Mouse (Mus musculus): Measurements from ENCODE around the gene Nadk2. TPM values are rescaled to one million over a fixed set of nuclear protein-coding genes. Genes with fewer than 3 reads are reported as not detected.

Gene Nadk2
- polyA plus RNA-seq, 1 experiment from 2014 or later = 37.2 TPM

DNA sequence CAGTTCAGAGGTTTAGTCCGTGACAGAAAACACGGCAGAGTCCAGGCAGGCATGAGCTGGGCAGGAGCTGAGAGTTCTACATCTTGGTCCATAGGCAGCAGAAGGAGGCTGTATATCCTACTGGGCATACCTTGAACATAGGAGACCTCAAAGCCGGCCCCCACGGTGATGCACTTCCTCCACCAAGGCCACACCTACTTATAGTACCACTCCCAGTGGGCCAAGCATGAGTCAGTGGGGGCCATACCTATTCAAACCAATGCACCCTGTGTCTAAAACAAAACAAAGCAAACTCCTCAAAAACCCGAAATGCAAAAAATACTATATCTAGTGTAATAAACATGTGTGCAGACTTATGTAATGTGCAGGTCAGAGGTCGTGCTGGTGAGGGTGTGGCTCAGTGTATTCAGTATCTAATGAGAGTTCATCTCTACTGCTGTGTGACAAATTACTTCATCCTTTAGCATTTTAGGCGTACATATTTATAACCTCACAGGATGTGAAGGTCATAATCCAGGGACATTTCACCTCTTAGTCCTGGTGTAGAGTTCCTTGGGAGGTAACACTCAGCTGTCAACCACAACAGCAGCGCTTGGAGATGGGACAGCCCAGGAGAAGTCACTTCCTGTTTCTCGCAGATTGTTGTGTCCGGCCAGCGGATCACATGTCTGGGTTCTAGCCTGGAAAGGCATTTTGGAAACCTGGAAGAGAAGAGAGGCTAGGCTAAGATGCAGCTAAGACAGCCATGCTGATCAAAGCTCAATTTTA lies 22.7 kb downstream of the Nadk2 start:
- Histone ChIP-seq H3K4me2 (ENCODE audit: low read depth, severe bottlenecking) (no peak overlapping the region), H3K9ac (ENCODE audit: low read length) (no peak overlapping the region), H3K36me3 (ENCODE audit: control insufficient read depth, insufficient read depth, low read length) (peaks cover 18% of the 10 kb centered on the region; the same call in 1 of the 2 replicates), H3K4me1 (ENCODE audit: control insufficient read depth, insufficient read depth, low read length) (no peaks in the 10 kb centered on the region), H3K27me3 (ENCODE audit: control insufficient read depth, insufficient read depth, low read length) (no peaks in the 10 kb centered on the region), H3K27ac (replicated peaks; ENCODE audit: low read depth, low read length) (no peak overlapping the region), H3K4me3 (ENCODE audit: low read depth, low read length) (no peak overlapping the region), H3K9me3 (ENCODE audit: control insufficient read depth, low read length) (no peaks in the 10 kb centered on the region)
- DNase-seq (ENCODE audit: low spot score) (no peak), ATAC-seq (ENCODE audit: insufficient number of reproducible peaks, low FRiP score, low TSS enrichment, low read depth) (0 out of 2 replicates have a peak, but pooled peaks have one; percentile 31)
- 78% methylated on average over 11 of the region's 11 CpGs for WGBS

DNA sequence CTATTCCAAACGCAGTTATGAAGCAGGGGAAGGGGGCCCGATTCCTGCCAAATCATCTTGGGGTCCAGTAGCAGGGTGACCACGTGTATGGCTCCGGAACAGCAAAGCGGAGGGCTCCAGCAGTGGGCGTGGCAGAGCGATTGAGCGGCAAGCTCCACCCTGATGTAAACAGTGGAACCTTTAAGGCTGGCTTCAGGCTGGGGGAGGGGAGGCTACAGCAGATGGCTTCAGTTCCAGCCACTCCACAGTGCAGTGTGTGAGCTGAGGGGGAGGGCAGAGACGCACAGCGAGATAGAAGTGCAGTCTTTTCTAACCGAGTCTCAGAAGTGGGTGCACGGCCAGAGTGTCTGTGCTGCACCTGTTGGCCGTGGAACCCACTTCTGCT lies 23.3 kb downstream of the Nadk2 start:
- ATAC-seq (ENCODE audit: insufficient number of reproducible peaks, low FRiP score, low TSS enrichment, low read depth) (peak; percentile 83), DNase-seq (ENCODE audit: low spot score) (peak; percentile 57)
- Histone ChIP-seq H3K4me3 (ENCODE audit: low read depth, low read length) (no peak overlapping the region), H3K9me3 (ENCODE audit: control insufficient read depth, low read length) (no peaks in the 10 kb centered on the region), H3K36me3 (ENCODE audit: control insufficient read depth, insufficient read depth, low read length) (peaks cover 19% of the 10 kb centered on the region; the same call in 1 of the 2 replicates), H3K27ac (replicated peaks; ENCODE audit: low read depth, low read length) (no peak overlapping the region), H3K4me2 (ENCODE audit: low read depth, severe bottlenecking) (peak overlapping the region; percentile 22; the same call in 1 of the 2 replicates), H3K27me3 (ENCODE audit: control insufficient read depth, insufficient read depth, low read length) (no peaks in the 10 kb centered on the region), H3K9ac (ENCODE audit: low read length) (no peak overlapping the region), H3K4me1 (ENCODE audit: control insufficient read depth, insufficient read depth, low read length) (no peaks in the 10 kb centered on the region)
- 21% methylated on average over 13 of the region's 13 CpGs for WGBS

DNA sequence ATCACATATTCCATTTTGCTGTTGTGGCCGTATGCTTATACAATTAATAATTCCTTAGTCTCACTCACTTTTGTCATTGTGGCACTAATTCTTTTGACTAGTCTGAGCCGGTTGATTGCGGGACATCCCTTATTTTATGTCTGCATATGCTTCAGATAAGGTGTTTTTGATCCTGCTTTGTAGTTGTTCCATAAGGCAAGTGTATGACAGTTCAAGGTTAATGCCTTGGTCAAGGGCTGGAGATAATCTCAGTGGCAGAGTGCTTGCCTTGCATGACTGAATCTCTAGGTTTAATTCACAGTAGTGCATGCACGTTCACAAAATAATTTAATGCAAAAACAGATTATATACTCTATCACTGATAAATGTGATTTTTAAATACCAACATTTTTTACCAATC lies 25.8 kb downstream of the Nadk2 start:
- Histone ChIP-seq H3K27me3 (ENCODE audit: control insufficient read depth, insufficient read depth, low read length) (no peaks in the 10 kb centered on the region), H3K36me3 (ENCODE audit: control insufficient read depth, insufficient read depth, low read length) (peaks cover 25% of the 10 kb centered on the region; the same call in 1 of the 2 replicates), H3K4me3 (ENCODE audit: low read depth, low read length) (no peak overlapping the region), H3K9ac (ENCODE audit: low read length) (no peak overlapping the region), H3K27ac (replicated peaks; ENCODE audit: low read depth, low read length) (no peak overlapping the region), H3K9me3 (ENCODE audit: control insufficient read depth, low read length) (no peaks in the 10 kb centered on the region), H3K4me2 (ENCODE audit: low read depth, severe bottlenecking) (no peak overlapping the region), H3K4me1 (ENCODE audit: control insufficient read depth, insufficient read depth, low read length) (no peaks in the 10 kb centered on the region)
- no peak for ATAC-seq (ENCODE audit: insufficient number of reproducible peaks, low FRiP score, low TSS enrichment, low read depth)
- DNase-seq (ENCODE audit: low spot score) = no peak
- WGBS = 92% methylated on average over 4 of the region's 4 CpGs

- ATAC-seq (ENCODE audit: insufficient number of reproducible peaks, low FRiP score, low TSS enrichment, low read depth) = no peak
- 97% methylated on average over 10 of the region's 10 CpGs for WGBS
- no peaks in the 10 kb centered on the region for H3K9me3 ChIP-seq (ENCODE audit: control insufficient read depth, low read length)
- H3K9ac ChIP-seq (ENCODE audit: low read length) = no peak overlapping the region
- no peak overlapping the region for H3K4me2 ChIP-seq (ENCODE audit: low read depth, severe bottlenecking)
- H3K4me3 ChIP-seq (ENCODE audit: low read depth, low read length) = no peak overlapping the region
- peaks cover 19% of the 10 kb centered on the region for H3K36me3 ChIP-seq (ENCODE audit: control insufficient read depth, insufficient read depth, low read length)
- no peaks in the 10 kb centered on the region for H3K27me3 ChIP-seq (ENCODE audit: control insufficient read depth, insufficient read depth, low read length)
- no peak overlapping the region for H3K27ac ChIP-seq (replicated peaks; ENCODE audit: low read depth, low read length)
- DNase-seq (ENCODE audit: low spot score) = no peak
- no peaks in the 10 kb centered on the region for H3K4me1 ChIP-seq (ENCODE audit: control insufficient read depth, insufficient read depth, low read length)
Observed at GRCm38 (mm10) chr15:9100446-9101077, 29.5 kb downstream of the Nadk2 start.

DNA sequence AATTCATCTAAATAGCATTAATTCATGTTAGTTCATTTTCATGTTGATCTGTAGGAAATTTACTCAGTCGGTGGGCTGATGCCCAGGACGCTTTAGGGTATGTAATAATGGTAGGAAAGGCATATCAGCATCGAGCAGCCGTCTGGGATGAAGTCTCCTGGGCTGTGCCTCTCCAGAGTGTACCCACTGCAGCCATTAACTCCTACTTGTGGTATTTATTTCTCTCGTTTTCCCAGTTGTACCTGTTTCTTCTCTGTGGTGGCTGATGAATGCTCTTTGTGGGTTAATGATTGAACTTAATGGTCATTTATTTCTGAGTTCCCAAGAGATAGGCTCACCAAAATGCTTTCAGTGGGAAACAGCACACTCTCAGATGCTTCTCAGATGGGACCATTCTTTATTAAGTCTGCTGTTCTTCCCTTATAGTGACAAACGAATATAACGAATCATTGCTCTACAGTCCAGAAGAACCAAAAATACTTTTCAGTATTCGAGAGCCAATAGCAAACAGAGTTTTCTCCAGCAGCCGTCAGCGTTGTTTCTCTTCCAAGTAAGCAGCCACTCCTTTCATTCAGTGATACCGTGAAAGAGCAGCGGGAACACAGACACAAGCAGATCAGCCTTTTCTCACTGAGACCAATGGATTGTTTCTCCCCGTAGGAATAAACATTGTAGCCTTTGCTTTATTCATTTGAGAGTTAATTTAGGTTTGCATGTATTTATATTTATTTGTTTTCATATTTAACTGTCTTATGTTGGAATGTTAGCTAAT lies 35.4 kb downstream of the Nadk2 start:
- Histone ChIP-seq H3K4me2 (ENCODE audit: low read depth, severe bottlenecking) (no peak overlapping the region), H3K36me3 (ENCODE audit: control insufficient read depth, insufficient read depth, low read length) (peaks cover 10% of the 10 kb centered on the region), H3K9me3 (ENCODE audit: control insufficient read depth, low read length) (no peaks in the 10 kb centered on the region), H3K4me1 (ENCODE audit: control insufficient read depth, insufficient read depth, low read length) (no peaks in the 10 kb centered on the region), H3K4me3 (ENCODE audit: low read depth, low read length) (no peak overlapping the region), H3K9ac (ENCODE audit: low read length) (no peak overlapping the region), H3K27me3 (ENCODE audit: control insufficient read depth, insufficient read depth, low read length) (no peaks in the 10 kb centered on the region), H3K27ac (replicated peaks; ENCODE audit: low read depth, low read length) (no peak overlapping the region)
- 90% methylated on average over 13 of the region's 13 CpGs for WGBS
- ATAC-seq (ENCODE audit: insufficient number of reproducible peaks, low FRiP score, low TSS enrichment, low read depth) (no peak), DNase-seq (ENCODE audit: low spot score) (no peak)

DNA sequence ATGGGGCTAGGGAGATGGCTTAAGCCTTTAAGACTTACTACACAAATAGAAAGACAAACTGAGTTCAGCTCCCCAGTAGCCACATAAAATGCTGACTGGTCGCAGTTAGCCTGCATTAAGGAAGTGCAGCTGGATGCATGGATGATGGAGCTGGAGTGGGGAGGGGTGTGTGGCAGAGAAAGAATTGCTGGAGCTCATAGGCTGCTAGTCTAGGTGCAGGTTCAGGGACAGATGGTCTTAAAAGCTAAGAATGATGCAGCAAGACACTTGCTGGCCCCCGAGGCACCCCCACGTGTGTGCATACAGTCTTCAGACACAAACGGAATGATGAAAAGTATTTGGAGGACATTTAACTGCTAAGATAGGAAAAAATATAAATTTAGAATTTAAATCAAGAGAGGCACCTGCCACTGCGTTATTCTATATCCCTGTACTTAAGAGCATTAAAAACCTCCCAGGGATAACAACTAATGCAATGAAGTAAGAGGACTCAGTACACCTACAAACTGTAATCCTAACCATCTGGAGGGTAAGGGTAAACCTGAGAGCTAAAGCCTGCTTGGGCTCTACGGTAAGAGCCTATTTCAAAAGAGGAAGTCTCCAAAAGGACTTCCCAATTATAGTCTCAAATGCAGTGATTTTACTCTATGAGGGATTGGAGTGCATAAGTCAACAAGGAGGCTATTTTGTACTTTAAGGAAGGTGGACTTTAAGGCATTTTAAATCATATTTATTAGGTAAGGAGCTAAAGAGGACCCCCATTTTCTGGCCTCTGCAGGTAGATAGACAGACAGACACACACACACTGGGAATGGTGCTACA lies 39.7 kb downstream of the Nadk2 start:
- 86% methylated on average over 6 of the region's 6 CpGs for WGBS
- no peak for ATAC-seq (ENCODE audit: insufficient number of reproducible peaks, low FRiP score, low TSS enrichment, low read depth)
- no peak overlapping the region for H3K4me3 ChIP-seq (ENCODE audit: low read depth, low read length)

DNA sequence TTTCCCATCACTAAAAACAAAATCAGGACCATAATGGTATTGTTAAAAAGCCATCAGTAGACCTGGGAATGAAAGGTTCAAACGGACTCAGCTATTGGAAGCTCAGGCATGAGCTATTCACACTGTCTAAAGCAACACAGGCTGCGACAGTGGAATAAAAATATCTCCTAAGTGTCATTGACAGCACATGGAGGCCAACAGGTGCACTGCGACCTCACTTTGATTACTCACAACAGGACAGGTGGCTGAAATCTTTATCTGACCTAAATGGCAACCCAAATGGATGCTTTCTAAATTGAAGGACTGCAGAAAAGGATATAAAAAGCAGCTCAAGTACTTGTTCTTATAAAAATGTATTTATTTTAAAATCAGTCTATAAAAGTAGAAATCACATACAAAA lies 40.6 kb downstream of the Nadk2 start:
- Histone ChIP-seq H3K27me3 (ENCODE audit: control insufficient read depth, insufficient read depth, low read length) (no peaks in the 10 kb centered on the region), H3K9me3 (ENCODE audit: control insufficient read depth, low read length) (no peaks in the 10 kb centered on the region), H3K4me1 (ENCODE audit: control insufficient read depth, insufficient read depth, low read length) (no peaks in the 10 kb centered on the region), H3K27ac (replicated peaks; ENCODE audit: low read depth, low read length) (no peak overlapping the region), H3K9ac (ENCODE audit: low read length) (no peak overlapping the region), H3K4me2 (ENCODE audit: low read depth, severe bottlenecking) (no peak overlapping the region), H3K4me3 (ENCODE audit: low read depth, low read length) (no peak overlapping the region), H3K36me3 (ENCODE audit: control insufficient read depth, insufficient read depth, low read length) (peaks cover 16% of the 10 kb centered on the region)
- no peak for DNase-seq (ENCODE audit: low spot score)
- no peak for ATAC-seq (ENCODE audit: insufficient number of reproducible peaks, low FRiP score, low TSS enrichment, low read depth)
- 91% methylated on average over 3 of the region's 3 CpGs for WGBS

More for the DNA sequence above, 39.7 kb downstream of the Nadk2 start:
- DNase-seq (ENCODE audit: low spot score) = no peak
- H3K9ac ChIP-seq (ENCODE audit: low read length) = no peak overlapping the region
- peaks cover 19% of the 10 kb centered on the region for H3K36me3 ChIP-seq (ENCODE audit: control insufficient read depth, insufficient read depth, low read length)
- H3K27me3 ChIP-seq (ENCODE audit: control insufficient read depth, insufficient read depth, low read length) = no peaks in the 10 kb centered on the region
- H3K9me3 ChIP-seq (ENCODE audit: control insufficient read depth, low read length) = no peaks in the 10 kb centered on the region
- no peaks in the 10 kb centered on the region for H3K4me1 ChIP-seq (ENCODE audit: control insufficient read depth, insufficient read depth, low read length)
- no peak overlapping the region for H3K4me2 ChIP-seq (ENCODE audit: low read depth, severe bottlenecking)
- no peak overlapping the region for H3K27ac ChIP-seq (replicated peaks; ENCODE audit: low read depth, low read length)

DNA sequence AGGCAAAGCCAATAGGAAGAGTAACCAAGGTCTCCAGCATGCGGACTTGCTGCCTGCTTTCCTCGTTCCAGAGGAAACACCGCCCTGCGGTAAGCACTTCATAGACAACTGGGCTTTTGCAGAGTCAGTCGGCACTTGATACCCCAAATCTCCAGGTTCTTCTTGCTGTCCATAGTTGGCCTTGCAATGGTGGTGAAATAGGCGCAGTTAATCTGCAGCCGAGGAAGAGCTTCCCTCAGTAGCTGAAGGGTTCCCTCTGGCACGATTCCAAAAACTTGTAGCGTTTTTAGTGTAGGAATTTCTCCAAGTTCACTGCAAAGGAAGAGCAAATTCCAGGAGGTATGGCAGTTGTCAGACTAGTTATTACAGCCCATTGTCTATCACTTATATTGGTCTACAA lies 42.5 kb downstream of the Nadk2 start:
- no peaks in the 10 kb centered on the region for H3K27me3 ChIP-seq (ENCODE audit: control insufficient read depth, insufficient read depth, low read length)
- H3K9ac ChIP-seq (ENCODE audit: low read length) = no peak overlapping the region
- DNase-seq (ENCODE audit: low spot score) (no peak), ATAC-seq (ENCODE audit: insufficient number of reproducible peaks, low FRiP score, low TSS enrichment, low read depth) (no peak)
- no peak overlapping the region for H3K4me2 ChIP-seq (ENCODE audit: low read depth, severe bottlenecking)
- WGBS = 91% methylated on average over 9 of the region's 9 CpGs
- H3K4me3 ChIP-seq (ENCODE audit: low read depth, low read length) = no peak overlapping the region
- no peak overlapping the region for H3K27ac ChIP-seq (replicated peaks; ENCODE audit: low read depth, low read length)
- H3K9me3 ChIP-seq (ENCODE audit: control insufficient read depth, low read length) = no peaks in the 10 kb centered on the region
- H3K4me1 ChIP-seq (ENCODE audit: control insufficient read depth, insufficient read depth, low read length) = no peaks in the 10 kb centered on the region
- H3K36me3 ChIP-seq (ENCODE audit: control insufficient read depth, insufficient read depth, low read length) = peaks cover 13% of the 10 kb centered on the region

All from limb, embryonic 11.5 days (tissue).